Mouse (Mus musculus) right cerebral cortex, postnatal 14 days (tissue): ENCODE measurements at regions not wholly inside any gene's neighbourhood (a gene's known extent, or its start where the extent isn't known, plus 50 kb on each side); places are given as distances from the start of the nearest gene placed in this dataset.
A peak's percentile ranks its signal among the peaks of the same experiment; 100 is the strongest.

Source experiments
- DNase-seq: peaks from one replicate; pipeline ENCODE4 v3.0.0; 2022

DNA sequence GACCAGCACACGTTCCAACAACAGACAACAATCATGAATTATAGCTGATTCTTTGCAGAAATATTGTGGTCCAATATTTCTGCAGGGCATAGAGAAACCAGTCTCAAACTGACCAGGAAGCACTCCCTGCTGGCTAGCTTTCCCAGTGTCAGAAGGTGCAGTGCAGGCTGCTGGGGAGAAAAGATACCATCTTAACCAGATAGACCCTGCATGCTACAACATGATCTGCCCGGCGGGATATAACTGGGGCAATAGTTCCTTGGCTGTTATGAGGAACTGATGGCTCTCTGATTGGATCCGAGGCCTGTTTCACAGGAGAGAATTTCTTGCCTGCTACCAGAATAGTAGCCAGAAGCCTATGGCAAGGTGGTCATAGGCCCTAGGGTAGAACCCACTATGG is 86.9 kb upstream of the Prok2 start:
- DNase-seq = no peak

DNA sequence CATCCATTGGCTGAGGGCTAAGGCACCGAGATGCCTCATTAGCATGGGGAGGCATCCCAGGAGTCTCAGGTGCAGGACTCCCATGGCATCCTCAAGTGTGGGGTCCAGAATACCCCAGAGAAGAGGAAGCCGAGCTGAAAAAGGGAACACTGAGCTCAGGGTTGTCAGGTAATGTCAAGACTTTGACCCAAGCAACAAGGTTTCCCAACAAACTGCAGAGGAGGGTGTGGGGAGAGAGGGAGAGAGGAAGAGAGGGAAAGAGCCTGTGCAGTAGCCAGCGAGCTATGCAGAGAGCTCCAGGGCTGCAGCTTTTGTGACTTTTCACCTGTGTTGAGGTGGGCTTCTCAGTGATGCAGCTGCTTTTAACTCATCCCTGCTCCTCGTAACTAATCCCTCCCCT is 85.7 kb upstream of the Prok2 start:
- DNase-seq = no peak

DNA sequence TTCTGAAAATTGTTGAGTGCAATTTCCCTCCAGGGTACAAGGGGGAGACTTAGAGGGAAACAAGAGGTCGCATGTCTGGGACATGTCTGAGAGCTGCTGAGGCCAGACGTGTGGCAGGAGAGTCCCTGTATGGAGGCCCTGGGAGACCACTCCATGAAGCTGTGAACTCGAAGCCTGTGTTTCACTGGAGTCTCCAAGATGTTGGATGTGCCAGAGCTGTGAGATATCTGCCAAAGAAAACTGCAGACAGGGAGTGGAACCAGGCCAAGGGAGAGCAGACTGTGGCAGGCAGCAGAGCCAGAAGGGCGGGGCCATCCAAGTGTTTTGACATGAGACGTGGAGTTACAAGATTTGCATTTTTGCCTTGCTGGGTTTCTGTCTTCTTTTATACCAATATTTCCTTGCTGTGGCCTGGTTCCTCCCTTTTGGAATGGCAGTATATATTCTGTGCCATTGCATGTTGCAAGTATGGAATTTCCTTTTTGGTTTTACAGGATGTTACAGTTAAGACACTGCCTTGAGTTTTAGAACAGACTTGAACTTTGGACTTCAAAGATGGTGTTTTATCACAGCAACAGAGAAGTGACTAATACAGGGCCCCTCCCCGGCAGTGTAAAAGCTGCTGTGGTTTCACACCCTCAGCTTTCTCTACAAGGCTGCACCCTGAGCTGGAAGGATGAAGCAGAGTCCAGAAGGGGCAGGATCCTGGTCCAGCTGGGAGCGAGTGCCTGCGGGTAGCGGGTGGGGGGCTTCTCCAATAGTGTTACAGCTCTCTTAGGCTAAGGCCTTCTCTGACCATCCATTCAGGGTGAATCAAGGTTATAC is 85.0 kb upstream of the Prok2 start:
- DNase-seq = peak; percentile 58

DNA sequence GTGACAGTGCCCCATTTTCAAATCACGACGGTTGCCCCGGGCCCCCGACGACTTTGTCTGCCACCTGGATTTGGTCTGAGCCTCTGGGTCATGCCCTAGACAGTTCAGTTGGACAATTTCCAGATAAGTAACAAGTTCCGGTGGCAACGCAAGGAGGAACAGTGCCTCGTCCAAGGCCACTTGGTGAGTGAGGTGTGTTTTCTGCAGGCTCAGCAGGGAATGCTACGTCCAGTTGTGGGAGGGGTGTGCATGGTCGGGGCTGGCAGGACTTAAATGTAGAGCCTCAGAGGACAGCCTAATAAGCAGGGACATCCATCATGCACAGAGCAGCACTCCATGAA is 78.7 kb upstream of the Prok2 start:
- DNase-seq = no peak

DNA sequence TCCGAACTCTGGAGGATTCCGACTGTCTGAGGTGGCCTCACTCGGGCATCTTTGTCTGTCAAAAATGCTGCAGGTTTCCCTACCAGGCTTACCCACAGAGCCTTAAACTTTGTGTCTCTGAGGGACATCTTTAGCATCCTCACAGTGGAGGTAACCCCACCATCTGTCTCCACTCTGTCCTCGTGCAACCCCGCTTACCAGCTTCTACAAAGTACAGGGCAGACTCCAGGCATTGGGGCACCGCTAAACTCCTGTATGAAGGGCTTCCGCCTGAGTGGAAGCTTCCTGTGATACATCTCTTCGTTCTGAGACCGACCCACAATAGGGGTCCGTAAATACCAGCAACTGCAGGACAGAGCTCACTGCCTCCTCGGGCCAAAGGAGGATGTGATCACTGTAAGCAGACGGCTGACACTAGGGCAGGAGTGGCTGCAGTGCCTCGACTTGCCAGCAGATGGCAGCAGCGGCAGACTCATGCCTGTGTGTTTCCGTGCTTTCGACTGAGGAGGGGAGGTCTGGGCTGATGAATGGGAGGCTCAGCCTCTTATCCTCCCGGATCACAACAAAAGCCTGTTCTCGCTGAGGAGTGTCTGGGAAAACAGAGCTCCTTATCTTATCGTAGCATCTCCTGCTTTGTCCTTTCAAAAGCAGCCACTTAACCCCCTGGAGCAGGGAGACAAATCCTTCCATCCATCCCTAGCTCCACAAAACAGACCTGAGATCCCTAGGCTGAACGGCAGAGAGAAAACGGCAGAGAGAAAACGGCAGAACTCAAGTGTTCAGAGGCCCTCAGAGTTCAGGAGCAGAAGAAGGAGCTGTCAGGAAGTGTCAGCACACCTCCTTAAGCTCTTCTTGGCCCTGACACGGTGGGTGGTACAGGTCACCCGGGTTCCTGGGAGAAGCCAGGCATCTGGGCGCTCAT is 78.1 kb upstream of the Prok2 start:
- DNase-seq = peak; percentile 94

DNA sequence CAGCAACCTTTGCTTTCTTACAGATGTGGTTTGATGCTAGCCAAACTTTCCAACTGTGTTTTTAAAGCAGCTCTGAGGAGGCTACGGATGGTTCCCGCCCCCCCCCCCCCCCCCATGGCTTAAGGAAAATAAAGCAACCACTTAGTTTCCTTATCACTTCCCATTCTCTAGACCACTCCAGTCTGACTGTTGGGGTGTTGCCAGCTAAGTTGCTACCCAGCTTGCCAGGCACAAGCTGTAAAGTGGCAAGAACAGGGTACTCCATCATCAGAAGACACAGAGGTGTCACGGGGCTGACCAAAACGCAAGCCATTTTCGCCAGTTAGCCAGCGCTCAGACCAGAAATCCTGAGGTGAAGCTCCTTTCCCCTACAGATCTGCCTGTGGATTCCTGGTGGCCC is 74.7 kb upstream of the Prok2 start:
- no peak for DNase-seq

DNA sequence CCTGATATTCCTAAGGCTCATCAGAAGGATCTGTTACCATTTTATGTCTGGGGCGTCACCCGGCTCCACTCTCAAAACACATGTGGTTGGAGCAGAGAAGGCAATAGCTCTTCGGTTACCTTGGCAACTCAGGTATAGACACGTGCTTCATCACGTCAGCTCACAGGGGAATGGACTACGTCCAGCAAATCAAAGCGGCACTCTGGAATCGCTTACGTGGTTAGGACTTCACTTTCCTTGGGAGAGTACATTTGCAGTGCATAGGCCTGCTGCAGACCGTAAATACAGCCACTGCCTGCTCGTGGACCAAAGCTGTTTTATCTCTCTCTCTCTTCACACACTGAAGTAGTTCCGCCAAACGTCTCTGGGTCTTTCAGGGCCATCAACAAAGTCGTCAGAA is 74.1 kb upstream of the Prok2 start:
- DNase-seq = no peak

DNA sequence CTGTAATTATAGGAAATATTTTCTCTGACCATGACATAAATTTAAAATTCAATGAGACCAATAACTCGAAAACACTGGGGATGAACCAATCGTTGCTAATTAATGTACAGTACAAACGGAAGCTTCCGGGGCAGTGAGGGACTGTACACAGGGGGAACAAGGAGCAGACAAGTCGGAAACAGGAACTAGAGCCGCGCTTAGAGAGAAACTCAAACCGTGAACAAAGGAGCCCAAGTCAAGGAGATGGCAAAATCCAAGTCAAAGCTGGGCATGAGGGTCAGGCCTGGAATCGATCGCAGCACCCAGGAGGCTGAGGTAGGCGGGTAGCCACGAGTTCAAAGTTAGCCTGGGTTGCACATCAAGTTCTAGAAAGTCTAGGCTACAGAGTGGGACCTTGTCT is 70.2 kb upstream of the Prok2 start:
- DNase-seq = no peak

DNA sequence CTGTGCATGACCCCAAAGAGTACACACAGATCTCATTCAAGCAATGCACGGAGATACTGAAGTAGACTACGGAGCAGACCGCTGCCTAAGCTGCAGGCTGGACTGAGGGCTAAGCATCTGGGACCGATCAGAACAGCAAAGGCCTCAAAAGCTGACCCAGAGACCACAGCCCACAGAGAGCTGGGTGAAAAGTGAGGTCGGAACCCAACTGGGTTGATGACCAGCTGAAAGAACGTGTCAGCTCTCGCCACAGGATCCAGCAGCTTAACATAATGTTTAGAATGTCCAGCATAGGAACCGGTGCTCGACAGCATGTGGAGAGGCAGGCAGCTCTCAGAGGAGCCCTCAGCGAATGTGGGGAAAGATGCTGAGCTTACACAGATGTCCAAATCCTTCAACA is 67.4 kb upstream of the Prok2 start:
- no peak for DNase-seq

DNA sequence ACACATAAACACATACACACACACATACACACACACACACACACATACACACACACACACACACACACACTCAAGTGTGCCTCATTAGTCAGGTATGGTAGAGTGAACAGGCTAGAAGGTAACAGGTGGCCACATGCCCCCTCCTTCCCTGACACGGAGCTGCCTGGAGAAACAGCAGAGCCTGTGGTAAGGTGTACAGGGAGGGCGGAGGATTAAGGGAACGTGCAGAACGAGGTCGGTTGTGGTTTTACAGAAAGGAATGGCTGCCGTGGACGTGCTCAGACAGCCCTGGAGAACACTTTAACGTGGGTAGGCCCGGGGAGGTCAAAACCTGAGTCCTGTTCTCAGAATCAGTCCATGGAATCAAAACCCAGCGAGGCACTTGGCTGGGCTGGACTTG is 66.2 kb upstream of the Prok2 start:
- DNase-seq = no peak

DNA sequence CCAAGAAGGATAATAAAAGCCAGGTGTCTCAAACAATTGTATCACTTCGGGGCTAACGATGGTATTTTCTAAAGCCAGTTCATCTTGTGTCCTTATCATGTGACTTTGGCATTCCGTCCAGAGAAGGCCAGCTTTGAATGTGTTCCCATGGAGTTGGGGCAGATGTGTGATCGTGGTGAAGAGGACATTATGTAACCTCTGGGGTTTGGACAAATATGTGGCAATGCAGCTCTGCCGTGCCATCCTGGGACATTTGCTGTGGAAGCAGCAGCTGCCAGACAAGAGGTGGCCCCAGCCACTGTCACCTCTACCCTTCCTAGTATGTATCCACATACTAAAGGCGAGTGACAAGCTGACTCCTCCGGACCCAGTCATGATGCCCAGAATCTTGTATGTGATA is 60.8 kb upstream of the Prok2 start:
- DNase-seq = no peak

DNA sequence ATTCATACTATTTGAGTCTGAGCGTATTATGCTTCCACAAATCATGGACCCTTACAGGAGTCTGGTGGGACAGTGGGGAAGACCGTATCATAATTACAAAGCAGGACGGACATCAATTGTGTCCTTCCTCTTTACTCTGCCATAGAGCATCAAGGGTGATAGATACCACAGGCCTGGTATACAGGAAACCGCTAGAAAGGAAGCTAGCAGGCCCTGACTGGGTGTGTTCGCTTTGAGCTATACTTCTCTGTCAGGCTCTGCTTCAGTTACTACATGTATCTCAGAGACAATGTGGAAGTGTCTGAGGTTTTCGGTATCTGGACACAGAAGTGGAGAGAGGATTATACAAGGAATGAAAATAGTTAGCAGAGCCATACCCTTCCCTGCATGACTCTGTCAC is 59.0 kb upstream of the Prok2 start:
- no peak for DNase-seq

DNA sequence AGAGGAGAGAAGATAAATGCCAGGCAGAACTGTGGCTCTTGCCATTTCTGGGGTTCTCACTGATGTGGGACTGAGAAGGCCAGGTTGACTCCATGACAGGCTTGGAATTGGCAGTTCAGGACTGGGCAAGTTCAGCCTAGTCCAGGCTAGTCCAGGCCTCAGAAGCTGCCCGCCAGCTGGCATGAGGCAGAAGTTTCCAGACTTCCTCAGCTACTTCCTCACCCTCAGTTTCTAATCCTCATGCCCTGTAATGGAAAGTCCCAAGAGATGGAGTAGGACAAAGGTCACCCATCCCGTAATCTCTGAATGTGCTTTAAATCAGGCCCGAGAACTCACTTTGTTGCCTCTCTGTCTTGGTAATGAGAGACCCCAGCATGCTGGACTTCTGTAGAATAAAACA is 58.6 kb upstream of the Prok2 start:
- no peak for DNase-seq

DNA sequence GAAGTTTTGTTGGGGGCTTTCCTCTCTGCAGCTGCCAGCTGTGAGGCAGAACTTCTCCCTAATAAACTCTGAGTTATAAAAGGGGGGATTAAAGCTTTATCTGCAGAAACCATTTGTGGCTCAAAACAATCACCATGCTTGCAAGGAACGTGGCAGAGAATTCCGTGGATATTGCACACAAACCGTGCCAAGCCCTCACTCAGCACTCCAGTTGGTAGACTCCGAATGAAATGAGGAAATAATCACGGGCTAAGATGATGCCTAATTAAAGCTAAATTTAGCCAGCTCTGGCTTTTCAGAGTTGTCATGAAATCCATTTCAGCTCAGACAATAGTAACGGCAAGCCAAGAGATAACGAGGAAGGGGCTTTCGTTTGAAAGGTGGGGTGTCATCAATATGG is 58.1 kb upstream of the Prok2 start:
- DNase-seq = no peak

DNA sequence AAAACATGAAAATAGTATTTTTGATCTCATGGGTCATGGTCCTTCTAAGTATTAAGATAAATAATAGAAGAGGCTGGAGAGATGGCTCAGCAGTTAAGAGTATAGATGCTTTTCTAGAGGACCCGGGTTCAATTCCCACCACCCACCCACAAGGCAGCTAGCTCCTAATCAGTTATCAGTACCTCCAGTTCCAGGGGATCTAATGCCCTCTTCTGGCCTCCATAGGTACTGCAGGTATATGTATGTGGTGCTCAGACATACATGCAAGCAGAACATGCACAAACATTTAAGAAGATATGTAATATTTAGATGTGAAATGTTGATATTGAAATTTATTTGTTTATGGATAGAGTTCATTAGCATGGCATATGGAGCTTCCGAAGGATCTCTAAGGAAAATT is 56.8 kb upstream of the Prok2 start:
- DNase-seq = no peak
